Mouse (Mus musculus): Measurements from ENCODE around the gene Proser2.

GRCm38 (mm10) chr2:6099443-6099842 lies 30.6 kb downstream of the Proser2 start:
- TF ChIP-seq GATA1 (IDR thresholded peaks at IDR 0.05; ENCODE audit: borderline replicate concordance, low read length) (no peak), FLI1 (IDR thresholded peaks at IDR 0.05; ENCODE audit: low read length) (no peak)

Measured in megakaryocyte, embryonic 14.5 days (primary cell).